Mouse (Mus musculus) hindbrain, embryonic 10.5 days (tissue): ENCODE data around the gene Cep83. TPM values are rescaled to one million over a fixed set of nuclear protein-coding genes. Genes with fewer than 3 reads are reported as not detected.

ENCODE experiments used
- DNase-seq: peaks from one replicate; pipeline ENCODE4 v3.0.0-alpha.2; 2017; ENCODE audit warnings: low spot score
- H3K27ac ChIP-seq: fragments of 300-500 bp; sonication (generic); 2 replicates; pipeline ENCODE4 v1.5.1; 2016; ENCODE audit warnings: mild to moderate bottlenecking, moderate library complexity
- H3K27me3 ChIP-seq: fragments of 300-500 bp; sonication (generic); 2 replicates; pipeline ENCODE4 v1.6.1; 2016; ENCODE audit warnings: mild to moderate bottlenecking; ENCODE audit not compliant: poor library complexity, insufficient read depth, severe bottlenecking
- H3K36me3 ChIP-seq: fragments of 300-500 bp; sonication (generic); 2 replicates; pipeline ENCODE4 v1.6.1; 2016; ENCODE audit warnings: mild to moderate bottlenecking, moderate library complexity
- H3K4me1 ChIP-seq: fragments of 300-500 bp; sonication (generic); replicated peaks from 2 replicates; pipeline ENCODE4 v1.6.1; 2016; ENCODE audit warnings: mild to moderate bottlenecking
- H3K4me3 ChIP-seq: fragments of 300-500 bp; sonication (generic); 2 replicates; pipeline ENCODE4 v1.5.1; 2016; ENCODE audit warnings: mild to moderate bottlenecking, moderate library complexity
- H3K9me3 ChIP-seq: fragments of 300-500 bp; sonication (generic); 2 replicates; pipeline ENCODE4 v1.6.1; 2016; ENCODE audit warnings: mild to moderate bottlenecking, moderate library complexity
- WGBS: fragments of 180-500 bp; shearing (Covaris S2); methylation state at CpG from one replicate; pipeline ENCODE4 v1.1.7; 2016; 5-methylcytosine and 5-hydroxymethylcytosine counted together
- polyA plus RNA-seq: library from polyadenylated mRNA; unstranded; fragments of >200 nt; fragmentation: Nextera tagmentation; extraction: Ambion mirVana; gene quantifications from 2 replicates; pipeline ENCODE4 v1.2.1, GENCODE M21; 2016

Gene Cep83
- polyA plus RNA-seq, result 14.4 and 18.1 TPM in 2 replicates

DNA sequence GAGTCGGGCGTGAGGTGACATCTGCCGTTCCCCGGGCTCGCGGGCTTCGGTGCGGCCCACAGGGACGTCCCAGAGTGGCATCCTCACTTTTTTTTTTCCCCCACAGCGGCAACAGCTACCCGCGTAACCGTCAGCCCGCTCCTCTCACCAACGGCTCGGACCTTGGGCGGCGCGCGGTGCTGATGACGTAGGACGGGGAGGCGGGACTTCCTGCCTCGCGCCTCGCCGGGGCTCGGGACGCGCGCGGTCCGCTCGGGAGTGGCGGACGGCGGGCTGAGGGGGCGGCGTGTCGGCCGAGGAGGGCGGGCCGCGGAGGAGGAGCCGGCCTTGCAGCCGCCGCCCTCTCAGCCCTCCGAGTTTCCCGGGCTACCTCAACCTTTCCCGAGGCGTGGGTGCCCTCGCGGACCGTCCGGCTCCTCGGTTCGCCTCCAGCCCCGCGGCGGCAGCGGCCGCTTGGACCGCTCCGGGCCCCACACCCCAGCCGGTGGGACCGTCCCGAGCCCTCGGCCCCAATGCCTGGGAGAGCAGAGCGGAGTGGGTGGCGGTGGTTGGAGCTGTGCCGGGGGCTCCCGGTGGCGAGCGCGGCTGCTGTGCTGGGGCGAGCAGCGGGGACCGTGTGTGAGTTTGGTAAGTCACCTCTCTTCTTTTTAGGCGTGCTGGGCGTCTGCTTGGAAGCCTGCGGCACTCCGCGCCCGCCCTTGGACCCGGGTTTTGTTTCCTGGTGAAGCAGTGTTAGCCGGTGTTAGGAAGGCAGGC, at the start of gene Cep83:
Gene Cep83 (plus strand): TSS at position 235 of the 756 bp plus-strand sequence.
- Histone ChIP-seq H3K4me1 (peaks cover 26% of the 10 kb centered on the region), H3K27me3 (no peaks in the 10 kb centered on the region), H3K27ac (peak within 1 kb of the TSS; percentile 98), H3K9me3 (peaks cover 6% of the 10 kb centered on the region; the same call in 1 of the 2 replicates), H3K36me3 (peaks cover 13% of the 10 kb centered on the region; the same call in 1 of the 2 replicates), H3K4me3 (peak within 1 kb of the TSS; percentile 96)
- WGBS, result under 1% methylated on average over 86 of the region's 86 CpGs
- DNase-seq, result peak; percentile 93

DNA sequence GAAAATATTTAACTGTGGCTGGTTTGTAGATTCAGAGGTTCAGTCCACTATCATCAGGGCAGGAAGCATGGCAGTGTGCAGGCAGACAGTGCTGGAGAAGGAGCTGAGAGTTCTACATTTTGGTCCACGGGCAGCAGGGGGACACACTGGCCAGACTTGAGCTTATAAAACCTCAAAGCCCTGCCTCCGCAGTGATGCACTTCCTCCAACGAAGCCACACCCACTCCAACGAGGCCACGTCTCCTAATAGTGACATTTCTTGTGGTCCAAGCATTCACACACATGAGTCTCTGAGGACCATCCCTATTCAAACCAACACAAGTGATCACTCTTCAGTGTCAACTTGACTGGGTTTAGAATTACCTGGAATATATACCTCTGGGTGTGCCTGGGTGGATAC, 49.2 kb upstream of the Cep83 start:
- Histone ChIP-seq H3K9me3 (no peaks in the 10 kb centered on the region), H3K27ac (no peak overlapping the region), H3K4me1 (no peaks in the 10 kb centered on the region), H3K27me3 (no peaks in the 10 kb centered on the region; the same call in 1 of the 2 replicates), H3K4me3 (no peak overlapping the region), H3K36me3 (no peaks in the 10 kb centered on the region)
- DNase-seq, result no peak
- 77% methylated on average over 5 of the region's 5 CpGs for WGBS

- 84% methylated on average over 5 of the region's 5 CpGs for WGBS
- DNase-seq, result no peak
Observed at GRCm38 (mm10) chr10:94640067-94640466, 48.4 kb upstream of the Cep83 start.

GRCm38 (mm10) chr10:94664036-94664435, 24.4 kb upstream of the Cep83 start:
- WGBS, result 86% methylated on average over 3 of the region's 3 CpGs
- no peak for DNase-seq
- no peaks in the 10 kb centered on the region for H3K4me1 ChIP-seq
- no peaks in the 10 kb centered on the region for H3K9me3 ChIP-seq
- no peak overlapping the region for H3K4me3 ChIP-seq
- H3K27ac ChIP-seq, result no peak overlapping the region
- H3K36me3 ChIP-seq, result no peaks in the 10 kb centered on the region
- H3K27me3 ChIP-seq, result no peaks in the 10 kb centered on the region

More at GRCm38 (mm10) chr10:94640067-94640466, 48.4 kb upstream of the Cep83 start:
- Histone ChIP-seq H3K9me3 (no peaks in the 10 kb centered on the region), H3K27ac (no peak overlapping the region), H3K4me1 (no peaks in the 10 kb centered on the region), H3K36me3 (no peaks in the 10 kb centered on the region), H3K4me3 (no peak overlapping the region), H3K27me3 (no peaks in the 10 kb centered on the region; the same call in 1 of the 2 replicates)

DNA sequence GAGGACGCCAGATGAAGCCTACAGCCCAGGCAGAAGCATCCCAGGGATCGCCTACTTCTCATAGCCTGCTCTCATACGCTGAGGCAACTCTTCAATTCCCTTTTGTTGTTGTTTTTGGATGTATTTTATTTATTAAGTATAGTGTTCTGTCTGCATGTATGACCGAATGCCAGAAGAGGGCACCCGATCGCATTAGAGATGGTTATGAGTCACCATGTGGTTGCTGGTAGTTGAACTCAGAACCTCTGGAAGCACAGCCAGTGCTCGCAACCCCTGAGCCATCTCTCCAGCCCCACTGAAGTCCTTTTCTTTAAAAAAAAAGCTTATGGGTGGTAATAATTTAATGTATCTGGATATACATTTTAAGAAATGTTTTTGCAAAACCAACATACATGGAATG, 24.0 kb upstream of the Cep83 start:
- Histone ChIP-seq H3K27ac (no peak overlapping the region), H3K9me3 (no peaks in the 10 kb centered on the region), H3K27me3 (no peaks in the 10 kb centered on the region), H3K4me1 (no peaks in the 10 kb centered on the region), H3K4me3 (no peak overlapping the region), H3K36me3 (no peaks in the 10 kb centered on the region)
- WGBS, result 91% methylated on average over 7 of the region's 7 CpGs
- no peak for DNase-seq

DNA sequence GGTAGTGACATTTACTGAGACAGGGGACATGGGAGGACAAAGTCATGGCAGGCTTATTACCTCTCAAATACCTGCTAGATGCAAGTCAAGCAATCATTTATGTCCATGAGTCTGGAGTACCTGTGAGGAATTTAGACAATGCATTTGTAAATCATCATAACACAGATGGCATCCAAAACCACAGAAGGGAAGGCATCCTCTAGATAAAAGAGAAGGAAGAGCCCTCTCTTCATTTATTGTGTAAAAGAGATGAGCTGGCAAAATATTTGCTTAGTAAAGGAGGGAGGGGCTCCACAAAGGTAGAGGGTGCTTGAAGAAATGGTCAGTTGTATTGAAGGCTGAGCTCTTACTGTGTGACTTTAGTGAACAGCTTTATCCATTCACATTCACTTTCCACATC, 20.3 kb upstream of the Cep83 start:
- Histone ChIP-seq H3K36me3 (no peaks in the 10 kb centered on the region), H3K27ac (no peak overlapping the region), H3K4me1 (no peaks in the 10 kb centered on the region), H3K9me3 (no peaks in the 10 kb centered on the region), H3K27me3 (no peaks in the 10 kb centered on the region), H3K4me3 (no peak overlapping the region)
- DNase-seq, result no peak

DNA sequence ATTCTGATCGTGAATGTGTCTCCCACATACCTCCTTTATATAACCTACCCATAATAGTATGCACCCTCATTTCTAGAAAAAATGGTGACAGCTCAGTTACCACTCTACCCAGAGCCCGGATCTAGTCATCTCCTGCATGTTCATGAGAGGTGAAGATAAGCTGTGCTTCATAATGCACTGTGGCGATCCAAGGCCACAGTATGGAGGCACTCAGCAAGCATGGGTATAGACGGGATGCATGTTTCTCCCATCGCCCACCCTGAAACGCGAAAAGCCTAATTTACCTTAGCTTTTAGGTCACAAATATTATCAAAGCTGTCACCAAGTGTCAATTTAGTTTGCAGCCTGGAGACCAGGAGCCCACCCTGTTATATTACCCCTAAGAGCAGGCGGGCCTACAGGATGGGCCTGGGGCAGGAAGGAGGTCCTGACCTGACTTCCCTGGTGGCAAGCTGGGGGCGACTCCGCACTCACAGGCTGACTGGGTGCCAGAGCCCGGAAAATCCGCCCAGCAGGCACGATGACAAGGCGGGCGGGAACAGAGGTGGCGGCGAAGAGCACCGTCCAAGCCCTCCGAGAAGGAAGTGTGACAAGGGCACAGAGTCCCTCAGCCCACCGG, 544 bp upstream of the Cep83 start:
- peaks cover 2% of the 10 kb centered on the region; the same call in 1 of the 2 replicates for H3K9me3 ChIP-seq
- peaks cover 26% of the 10 kb centered on the region for H3K4me1 ChIP-seq
- peaks cover 10% of the 10 kb centered on the region; the same call in 1 of the 2 replicates for H3K36me3 ChIP-seq
- H3K27me3 ChIP-seq, result no peaks in the 10 kb centered on the region
- WGBS, result 5% methylated on average over 20 of the region's 20 CpGs
- no peak for DNase-seq
- peak overlapping the region; percentile 96 for H3K4me3 ChIP-seq
- H3K27ac ChIP-seq, result peak overlapping the region; percentile 98

GRCm38 (mm10) chr10:94689176-94689510, 689 bp downstream of the Cep83 start:
- no peaks in the 10 kb centered on the region for H3K27me3 ChIP-seq
- 1% methylated on average over 7 of the region's 7 CpGs for WGBS
- H3K4me1 ChIP-seq, result peaks cover 26% of the 10 kb centered on the region
- H3K36me3 ChIP-seq, result peaks cover 18% of the 10 kb centered on the region
- peaks cover 6% of the 10 kb centered on the region; the same call in 1 of the 2 replicates for H3K9me3 ChIP-seq
- H3K4me3 ChIP-seq, result peak overlapping the region; percentile 96
- H3K27ac ChIP-seq, result peak overlapping the region; percentile 98
- no peak for DNase-seq

- Histone ChIP-seq H3K9me3 (peaks cover 13% of the 10 kb centered on the region; the same call in 1 of the 2 replicates), H3K36me3 (peaks cover 26% of the 10 kb centered on the region), H3K27me3 (no peaks in the 10 kb centered on the region), H3K27ac (no peak overlapping the region), H3K4me1 (peaks cover 26% of the 10 kb centered on the region), H3K4me3 (peak overlapping the region; percentile 27; the same call in 1 of the 2 replicates)
- 80% methylated on average over 1 of the region's 1 CpGs for WGBS
- DNase-seq, result no peak
Observed at GRCm38 (mm10) chr10:94690376-94690775, 1.9 kb downstream of the Cep83 start.

DNA sequence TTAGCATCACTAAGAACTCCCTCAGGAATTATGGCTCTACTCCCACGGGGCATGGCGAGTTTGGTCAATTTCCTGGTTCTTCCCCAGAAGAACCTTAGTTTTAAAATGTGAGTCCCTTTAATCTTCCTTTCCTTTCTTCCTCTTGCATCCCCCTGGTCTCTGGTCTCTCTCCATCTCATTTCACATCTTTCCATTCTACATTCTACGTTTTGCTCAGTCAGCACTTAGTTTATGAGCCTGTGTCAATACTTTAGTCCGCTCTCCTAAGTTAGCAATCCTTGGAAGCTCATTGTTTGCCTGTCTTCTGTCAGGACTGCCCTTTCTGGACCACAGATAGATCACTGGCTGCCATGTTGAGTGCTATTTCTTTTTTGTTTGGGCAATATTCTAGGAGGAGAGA, 3.7 kb downstream of the Cep83 start:
- H3K4me1 ChIP-seq, result peaks cover 24% of the 10 kb centered on the region
- DNase-seq, result no peak
- H3K36me3 ChIP-seq, result peaks cover 26% of the 10 kb centered on the region
- WGBS, result 95% methylated on average over 4 of the region's 4 CpGs
- peaks cover 15% of the 10 kb centered on the region; the same call in 1 of the 2 replicates for H3K9me3 ChIP-seq
- H3K4me3 ChIP-seq, result no peak overlapping the region
- H3K27ac ChIP-seq, result no peak overlapping the region
- no peaks in the 10 kb centered on the region for H3K27me3 ChIP-seq

- H3K27me3 ChIP-seq, result no peaks in the 10 kb centered on the region
- no peak for DNase-seq
- H3K36me3 ChIP-seq, result 0 out of 2 replicates have a peak, but pooled peaks cover 4% of the 10 kb centered on the region
- H3K4me1 ChIP-seq, result no peaks in the 10 kb centered on the region; the same call in 1 of the 2 replicates
- no peaks in the 10 kb centered on the region for H3K9me3 ChIP-seq
- 89% methylated on average over 4 of the region's 4 CpGs for WGBS
- no peak overlapping the region for H3K27ac ChIP-seq
- H3K4me3 ChIP-seq, result no peak overlapping the region
Observed at GRCm38 (mm10) chr10:94705643-94706258, 17.3 kb downstream of the Cep83 start.

DNA sequence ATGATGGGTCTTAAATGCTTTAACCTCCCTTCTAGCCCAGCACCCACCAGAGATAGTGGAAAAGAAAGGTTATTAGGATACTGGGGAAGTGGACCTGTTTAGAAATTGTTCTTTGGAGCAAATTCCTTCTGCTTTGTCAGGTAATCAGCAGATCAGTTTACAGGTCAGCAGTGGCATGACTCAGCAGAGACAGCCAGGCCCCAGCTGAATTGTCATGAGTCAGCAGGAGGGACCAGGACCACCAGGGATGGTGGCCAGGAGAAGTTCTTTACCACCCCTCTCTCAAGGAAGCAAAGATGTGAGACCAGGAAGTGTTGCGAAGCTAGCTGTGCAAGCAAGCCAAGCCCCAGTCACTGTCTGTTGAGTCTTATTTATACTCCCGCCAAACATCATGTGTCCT, 18.2 kb downstream of the Cep83 start:
- no peak overlapping the region for H3K4me3 ChIP-seq
- H3K4me1 ChIP-seq, result no peaks in the 10 kb centered on the region; the same call in 1 of the 2 replicates
- 0 out of 2 replicates have a peak, but pooled peaks cover 4% of the 10 kb centered on the region for H3K36me3 ChIP-seq
- H3K9me3 ChIP-seq, result no peaks in the 10 kb centered on the region
- H3K27me3 ChIP-seq, result no peaks in the 10 kb centered on the region
- 94% methylated on average over 2 of the region's 2 CpGs for WGBS
- no peak for DNase-seq
- H3K27ac ChIP-seq, result no peak overlapping the region
